Mouse (Mus musculus) hindbrain, embryonic 11.5 days (tissue): ENCODE data around the gene Ccdc173. TPM values are rescaled to one million over a fixed set of nuclear protein-coding genes. Genes with fewer than 3 reads are reported as not detected.
A peak's percentile ranks its signal among the peaks of the same experiment; 100 is the strongest.

Source experiments
- ATAC-seq: fragments of 200-750 bp; cut with Nextera tagmentation; 2 replicates; pipeline ENCODE4 v1.8.0; 2017; ENCODE audit warnings: mild to moderate bottlenecking, moderate TSS enrichment, moderate library complexity; ENCODE audit not compliant: low FRiP score
- DNase-seq: peaks from one replicate; pipeline ENCODE4 v3.0.0-alpha.2; 2015; ENCODE audit warnings: low spot score
- H3K27ac ChIP-seq: fragments of 300-500 bp; sonication (generic); 2 replicates; pipeline ENCODE4 v1.5.1; 2014; ENCODE audit warnings: mild to moderate bottlenecking, low read depth, low read length
- H3K27me3 ChIP-seq: fragments of 300-500 bp; sonication (generic); 2 replicates; pipeline ENCODE4 v1.6.1; 2014; ENCODE audit warnings: mild to moderate bottlenecking, low read length, moderate library complexity, mixed read lengths; ENCODE audit not compliant: control insufficient read depth, insufficient read depth
- H3K36me3 ChIP-seq: fragments of 300-500 bp; sonication (generic); 2 replicates; pipeline ENCODE4 v1.6.1; 2014; ENCODE audit warnings: mild to moderate bottlenecking, low read length, moderate library complexity, mixed read lengths; ENCODE audit not compliant: control insufficient read depth, insufficient read depth
- H3K4me1 ChIP-seq: fragments of 300-500 bp; sonication (generic); replicated peaks from 2 replicates; pipeline ENCODE4 v1.6.1; 2014; ENCODE audit warnings: low read length, mixed read lengths; ENCODE audit not compliant: control insufficient read depth, insufficient read depth
- H3K4me2 ChIP-seq: fragments of 300-500 bp; sonication (generic); replicated peaks from 2 replicates; pipeline ENCODE4 v1.6.1; 2014; ENCODE audit warnings: mild to moderate bottlenecking, low read depth, low read length
- H3K4me3 ChIP-seq: fragments of 300-500 bp; sonication (generic); 2 replicates; pipeline ENCODE4 v1.5.1; 2014; ENCODE audit warnings: low read depth, low read length
- H3K9ac ChIP-seq: fragments of 300-500 bp; sonication (generic); 2 replicates; pipeline ENCODE4 v1.6.1; 2014; ENCODE audit warnings: low read depth, low read length
- H3K9me3 ChIP-seq: fragments of 300-500 bp; sonication (generic); 2 replicates; pipeline ENCODE4 v1.6.1; 2016; ENCODE audit warnings: low read length; ENCODE audit not compliant: control insufficient read depth
- WGBS: fragments of 180-500 bp; shearing (Covaris S2); extraction: QIAGEN DNeasy Blood & Tissue Kit; methylation state at CpG from one replicate; pipeline ENCODE4 v1.1.7; 2014; 5-methylcytosine and 5-hydroxymethylcytosine counted together
- polyA plus RNA-seq: library from polyadenylated mRNA; unstranded; fragments of >200 nt; fragmentation: Nextera tagmentation; extraction: Ambion mirVana; gene quantifications from 2 replicates; pipeline ENCODE4 v1.2.1, GENCODE M21; 2014

The Ccdc173 gene
- polyA plus RNA-seq, 1 experiment from 2014 or later: 5.8 TPM

- no peaks in the 10 kb centered on the region for H3K27me3 ChIP-seq
- H3K27ac ChIP-seq: no peak overlapping the region
- H3K36me3 ChIP-seq: no peaks in the 10 kb centered on the region
- no peaks in the 10 kb centered on the region for H3K4me1 ChIP-seq
- 93% methylated on average over 3 of the region's 3 CpGs for WGBS
- no peak for ATAC-seq
- no peak for DNase-seq
- H3K9me3 ChIP-seq: no peaks in the 10 kb centered on the region
- H3K4me3 ChIP-seq: no peak overlapping the region
- no peak overlapping the region for H3K9ac ChIP-seq
- no peak overlapping the region for H3K4me2 ChIP-seq
These were observed 16.0 kb downstream of the Ccdc173 start for GRCm38 (mm10) chr2:69773331-69773730.

DNA sequence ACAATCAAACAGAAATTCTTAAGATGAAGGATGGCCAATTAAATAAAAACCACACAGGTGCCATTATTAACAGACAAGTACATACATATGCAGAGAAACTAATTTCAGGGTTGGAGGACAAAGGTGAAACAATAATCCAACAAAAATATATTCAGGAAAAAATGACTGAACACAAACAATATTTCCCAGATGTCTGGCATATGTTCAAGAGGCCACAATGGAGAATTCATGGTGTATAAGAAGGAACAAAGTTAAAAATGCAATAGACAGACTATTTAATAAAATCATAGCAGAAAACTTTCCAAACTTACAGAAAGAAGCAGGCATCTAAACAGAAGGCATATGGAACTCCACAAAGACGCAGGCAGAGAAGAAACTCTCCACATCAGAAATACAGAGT is 24.7 kb downstream of the Ccdc173 start:
- H3K9me3 ChIP-seq: no peaks in the 10 kb centered on the region
- H3K27ac ChIP-seq: no peak overlapping the region
- DNase-seq (no peak), ATAC-seq (no peak)
- no peaks in the 10 kb centered on the region for H3K27me3 ChIP-seq
- no peak overlapping the region for H3K4me2 ChIP-seq
- no peaks in the 10 kb centered on the region for H3K4me1 ChIP-seq
- H3K4me3 ChIP-seq: no peak overlapping the region
- no peaks in the 10 kb centered on the region for H3K36me3 ChIP-seq
- H3K9ac ChIP-seq: no peak overlapping the region
- 92% methylated on average over 1 of the region's 1 CpGs for WGBS

- H3K4me1 ChIP-seq: no peaks in the 10 kb centered on the region
- H3K27me3 ChIP-seq: no peaks in the 10 kb centered on the region
- no peak overlapping the region for H3K27ac ChIP-seq
- ATAC-seq: no peak
- no peaks in the 10 kb centered on the region for H3K36me3 ChIP-seq
- H3K9me3 ChIP-seq: no peaks in the 10 kb centered on the region
- no peak overlapping the region for H3K4me2 ChIP-seq
- 76% methylated on average over 4 of the region's 4 CpGs for WGBS
- no peak for DNase-seq
- H3K9ac ChIP-seq: no peak overlapping the region
- no peak overlapping the region for H3K4me3 ChIP-seq
These were observed 26.0 kb downstream of the Ccdc173 start for GRCm38 (mm10) chr2:69763340-69763739.

- Histone ChIP-seq H3K9me3 (no peaks in the 10 kb centered on the region), H3K36me3 (no peaks in the 10 kb centered on the region), H3K27ac (0 out of 2 replicates have a peak overlapping the region, but pooled peaks have one; percentile 25), H3K4me2 (no peak overlapping the region), H3K4me1 (no peaks in the 10 kb centered on the region), H3K4me3 (no peak overlapping the region), H3K27me3 (no peaks in the 10 kb centered on the region), H3K9ac (no peak overlapping the region)
- 46% methylated on average over 5 of the region's 5 CpGs for WGBS
- ATAC-seq (peak; percentile 78; the same call in 1 of the 2 replicates), DNase-seq (peak; percentile 19)
These were observed 28.4 kb downstream of the Ccdc173 start for GRCm38 (mm10) chr2:69760980-69761379.

GRCm38 (mm10) chr2:69745091-69745490 is 44.3 kb downstream of the Ccdc173 start:
- peaks cover 16% of the 10 kb centered on the region for H3K36me3 ChIP-seq
- ATAC-seq (no peak), DNase-seq (no peak)
- H3K4me3 ChIP-seq: no peak overlapping the region
- no peaks in the 10 kb centered on the region for H3K27me3 ChIP-seq
- no peak overlapping the region for H3K4me2 ChIP-seq
- H3K9ac ChIP-seq: no peak overlapping the region
- no peak overlapping the region for H3K27ac ChIP-seq
- WGBS: 97% methylated on average over 1 of the region's 1 CpGs
- H3K9me3 ChIP-seq: no peaks in the 10 kb centered on the region
- H3K4me1 ChIP-seq: no peaks in the 10 kb centered on the region

DNA sequence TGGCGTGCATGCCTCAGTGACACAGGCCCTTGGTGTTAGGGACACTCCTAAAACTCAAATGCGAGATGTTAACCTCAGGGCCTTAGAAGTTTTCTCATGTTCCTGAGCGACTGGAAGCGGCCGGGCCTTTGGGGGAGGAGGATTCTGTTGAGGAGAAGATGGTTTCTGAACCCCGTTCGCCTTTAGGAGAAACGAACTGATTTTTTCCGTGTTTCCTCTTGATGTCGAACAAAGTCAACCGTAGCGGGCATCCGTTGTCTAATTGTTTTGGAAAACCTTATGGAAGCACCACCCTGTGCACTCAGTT is 65.9 kb downstream of the Ccdc173 start:
- Histone ChIP-seq H3K4me2 (peak overlapping the region; percentile 74), H3K36me3 (no peaks in the 10 kb centered on the region), H3K9me3 (no peaks in the 10 kb centered on the region), H3K4me1 (no peaks in the 10 kb centered on the region), H3K9ac (peak overlapping the region; percentile 86), H3K4me3 (peak overlapping the region; percentile 96), H3K27ac (peak overlapping the region; percentile 72; the same call in 1 of the 2 replicates), H3K27me3 (no peaks in the 10 kb centered on the region)
- ATAC-seq (no peak), DNase-seq (no peak)
- 3% methylated on average over 13 of the region's 13 CpGs for WGBS

DNA sequence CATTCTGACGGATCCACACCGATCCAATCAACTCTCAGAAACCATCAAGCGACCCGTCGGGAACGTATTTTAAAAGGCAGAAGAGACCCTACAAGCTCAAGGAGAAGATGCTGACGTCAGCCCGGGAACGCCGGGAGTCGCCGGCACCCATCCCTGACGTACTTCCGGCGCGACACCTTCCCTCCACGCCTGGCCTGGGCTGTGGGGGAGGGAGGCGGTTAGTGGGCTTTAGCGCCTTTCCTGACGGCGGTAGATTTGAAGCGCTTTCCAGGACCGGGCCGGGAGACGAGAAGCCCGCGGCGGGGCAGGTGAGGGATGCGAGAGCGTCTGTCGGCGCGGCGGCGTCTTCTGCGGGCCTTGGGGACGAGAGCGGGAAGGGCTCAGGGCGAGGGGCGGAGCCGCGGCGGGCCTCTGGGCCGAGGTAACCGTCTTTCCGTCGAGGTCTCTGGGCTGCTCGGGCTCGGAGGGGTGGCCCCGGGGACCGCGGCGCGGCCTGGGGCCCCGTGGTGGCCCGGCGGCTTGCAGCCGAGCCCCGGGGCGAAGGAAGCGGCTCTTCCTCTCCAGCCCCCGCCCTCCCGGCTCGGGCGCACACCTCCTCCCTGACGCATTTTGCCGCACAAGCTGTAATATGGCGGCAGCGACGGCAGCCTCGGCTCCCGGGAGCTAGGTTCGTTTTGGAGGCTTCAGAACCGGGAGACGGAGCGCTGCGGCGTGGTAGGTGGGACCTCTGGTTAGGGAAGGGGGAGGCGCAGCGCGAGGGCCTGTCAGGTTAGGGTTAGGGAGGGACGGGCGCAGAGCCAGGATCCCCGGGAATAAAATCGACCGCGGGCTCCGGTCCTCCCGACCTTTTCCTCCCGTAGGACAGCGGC is 66.5 kb downstream of the Ccdc173 start:
- H3K27me3 ChIP-seq: no peaks in the 10 kb centered on the region
- H3K27ac ChIP-seq: peak overlapping the region; percentile 72
- ATAC-seq: peak; percentile 96
- peak; percentile 99 for DNase-seq
- H3K36me3 ChIP-seq: no peaks in the 10 kb centered on the region
- WGBS: under 1% methylated on average over 88 of the region's 91 CpGs
- peak overlapping the region; percentile 86 for H3K9ac ChIP-seq
- H3K4me3 ChIP-seq: peak overlapping the region; percentile 96
- peak overlapping the region; percentile 74 for H3K4me2 ChIP-seq
- H3K4me1 ChIP-seq: no peaks in the 10 kb centered on the region
- H3K9me3 ChIP-seq: no peaks in the 10 kb centered on the region

GRCm38 (mm10) chr2:69722273-69722649 is 67.1 kb downstream of the Ccdc173 start, which contains the start of gene Ppig:
TSS of gene Ppig (plus strand) at chr2:69722545.
- ATAC-seq (peak; percentile 52), DNase-seq (no peak)
- no peaks in the 10 kb centered on the region for H3K36me3 ChIP-seq
- peak within 1 kb of the TSS; percentile 74 for H3K4me2 ChIP-seq
- peak within 1 kb of the TSS; percentile 86 for H3K9ac ChIP-seq
- peak within 1 kb of the TSS; percentile 96 for H3K4me3 ChIP-seq
- H3K27ac ChIP-seq: peak within 1 kb of the TSS; percentile 72
- H3K9me3 ChIP-seq: no peaks in the 10 kb centered on the region
- no peaks in the 10 kb centered on the region for H3K4me1 ChIP-seq
- WGBS: 6% methylated on average over 12 of the region's 12 CpGs
- no peaks in the 10 kb centered on the region for H3K27me3 ChIP-seq

DNA sequence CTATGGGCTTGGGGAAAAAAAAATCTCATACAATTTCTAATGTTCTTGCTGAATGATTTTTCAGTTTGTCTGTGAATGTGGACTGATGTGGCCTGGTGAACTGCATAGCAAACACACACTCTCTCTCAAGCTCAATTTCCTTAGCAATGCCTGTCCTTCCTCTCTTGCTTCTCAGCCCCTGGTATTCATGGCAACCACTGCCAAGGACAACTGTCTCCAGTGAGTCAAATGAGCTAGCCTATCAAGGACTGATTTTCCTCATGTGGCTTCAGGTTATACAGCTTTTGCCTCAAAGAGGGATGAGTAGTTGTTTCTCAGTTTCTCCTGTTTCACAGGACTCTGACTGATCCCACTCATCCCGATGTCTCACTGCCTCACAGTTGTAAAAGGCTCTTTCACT is 70.3 kb downstream of the Ccdc173 start:
- ATAC-seq (no peak), DNase-seq (no peak)
- H3K9ac ChIP-seq: no peak overlapping the region
- no peak overlapping the region for H3K4me3 ChIP-seq
- no peaks in the 10 kb centered on the region for H3K9me3 ChIP-seq
- H3K4me2 ChIP-seq: no peak overlapping the region
- H3K36me3 ChIP-seq: no peaks in the 10 kb centered on the region
- WGBS: 92% methylated on average over 1 of the region's 1 CpGs
- H3K27me3 ChIP-seq: no peaks in the 10 kb centered on the region
- H3K27ac ChIP-seq: no peak overlapping the region
- no peaks in the 10 kb centered on the region for H3K4me1 ChIP-seq
